Mouse (Mus musculus): Measurements from ENCODE around the gene Fam166b. TPM values are rescaled to one million over a fixed set of nuclear protein-coding genes. Genes with fewer than 3 reads are reported as not detected.

Fam166b gene
- polyA plus RNA-seq, 1 experiment, result 15.8 TPM

GRCm38 (mm10) chr4:43399391-43400131 lies 29.4 kb downstream of the Fam166b start:
- peak overlapping the region; percentile 40 for H3K4me3 ChIP-seq (replicated peaks; ENCODE audit: extremely low read depth, low read depth, low read length)
- peak; percentile 57 for DNase-seq
- 37% methylated on average over 31 of the region's 31 CpGs for WGBS
- H3K4me1 ChIP-seq (ENCODE audit: control insufficient read depth, insufficient read depth, low read length), result peaks cover 43% of the 10 kb centered on the region
- TF ChIP-seq POLR2A (IDR thresholded peaks at IDR 0.05; ENCODE audit: borderline replicate concordance, extremely low read depth, low read depth, low read length) (peak; percentile 70), CTCF (IDR thresholded peaks at IDR 0.05; ENCODE audit: insufficient read depth, low read length) (no peak)

GRCm38 (mm10) chr4:43398829-43399331 lies 30.1 kb downstream of the Fam166b start:
- DNase-seq, result peak; percentile 66
- Histone ChIP-seq H3K4me1 (ENCODE audit: control insufficient read depth, insufficient read depth, low read length) (peaks cover 47% of the 10 kb centered on the region), H3K4me3 (replicated peaks; ENCODE audit: extremely low read depth, low read depth, low read length) (peak overlapping the region; percentile 26)
- TF ChIP-seq POLR2A (IDR thresholded peaks at IDR 0.05; ENCODE audit: borderline replicate concordance, extremely low read depth, low read depth, low read length) (peak; percentile 50; the same call in 1 of the 2 replicates), CTCF (IDR thresholded peaks at IDR 0.05; ENCODE audit: insufficient read depth, low read length) (no peak)
- WGBS, result 22% methylated on average over 17 of the region's 17 CpGs

- WGBS, result 77% methylated on average over 4 of the region's 4 CpGs
- no peak overlapping the region for H3K4me3 ChIP-seq (replicated peaks; ENCODE audit: extremely low read depth, low read depth, low read length)
- peaks cover 51% of the 10 kb centered on the region for H3K4me1 ChIP-seq (ENCODE audit: control insufficient read depth, insufficient read depth, low read length)
- no peak for TF ChIP-seq CTCF (IDR thresholded peaks at IDR 0.05; ENCODE audit: insufficient read depth, low read length)
- TF ChIP-seq POLR2A (IDR thresholded peaks at IDR 0.05; ENCODE audit: borderline replicate concordance, extremely low read depth, low read depth, low read length), result no peak
- peak; percentile 31 for DNase-seq
These were observed 30.9 kb downstream of the Fam166b start for GRCm38 (mm10) chr4:43398014-43398413.

- H3K4me1 ChIP-seq (ENCODE audit: control insufficient read depth, insufficient read depth, low read length), result peaks cover 46% of the 10 kb centered on the region
- 81% methylated on average over 5 of the region's 5 CpGs for WGBS
- TF ChIP-seq POLR2A (IDR thresholded peaks at IDR 0.05; ENCODE audit: borderline replicate concordance, extremely low read depth, low read depth, low read length) (no peak), CTCF (IDR thresholded peaks at IDR 0.05; ENCODE audit: insufficient read depth, low read length) (no peak)
- no peak overlapping the region for H3K4me3 ChIP-seq (replicated peaks; ENCODE audit: extremely low read depth, low read depth, low read length)
- DNase-seq, result no peak
These were observed 32.6 kb downstream of the Fam166b start for GRCm38 (mm10) chr4:43396381-43396780.

GRCm38 (mm10) chr4:43395836-43396235 lies 33.1 kb downstream of the Fam166b start:
- Histone ChIP-seq H3K4me3 (replicated peaks; ENCODE audit: extremely low read depth, low read depth, low read length) (no peak overlapping the region), H3K4me1 (ENCODE audit: control insufficient read depth, insufficient read depth, low read length) (peaks cover 42% of the 10 kb centered on the region)
- DNase-seq, result no peak
- WGBS, result 74% methylated on average over 9 of the region's 9 CpGs
- no peak for TF ChIP-seq POLR2A (IDR thresholded peaks at IDR 0.05; ENCODE audit: borderline replicate concordance, extremely low read depth, low read depth, low read length)
- no peak for TF ChIP-seq CTCF (IDR thresholded peaks at IDR 0.05; ENCODE audit: insufficient read depth, low read length)

GRCm38 (mm10) chr4:43395147-43395546 lies 33.8 kb downstream of the Fam166b start:
- no peak for TF ChIP-seq CTCF (IDR thresholded peaks at IDR 0.05; ENCODE audit: insufficient read depth, low read length)
- TF ChIP-seq POLR2A (IDR thresholded peaks at IDR 0.05; ENCODE audit: borderline replicate concordance, extremely low read depth, low read depth, low read length), result no peak
- no peak overlapping the region for H3K4me3 ChIP-seq (replicated peaks; ENCODE audit: extremely low read depth, low read depth, low read length)
- no peak for DNase-seq
- H3K4me1 ChIP-seq (ENCODE audit: control insufficient read depth, insufficient read depth, low read length), result peaks cover 43% of the 10 kb centered on the region
- 67% methylated on average over 5 of the region's 5 CpGs for WGBS

GRCm38 (mm10) chr4:43394345-43394891 lies 34.5 kb downstream of the Fam166b start:
- TF ChIP-seq POLR2A (IDR thresholded peaks at IDR 0.05; ENCODE audit: borderline replicate concordance, extremely low read depth, low read depth, low read length), result peak; percentile 97
- TF ChIP-seq CTCF (IDR thresholded peaks at IDR 0.05; ENCODE audit: insufficient read depth, low read length), result no peak
- H3K4me3 ChIP-seq (replicated peaks; ENCODE audit: extremely low read depth, low read depth, low read length), result peak overlapping the region; percentile 33
- DNase-seq, result peak; percentile 76
- 9% methylated on average over 15 of the region's 15 CpGs for WGBS
- peaks cover 44% of the 10 kb centered on the region for H3K4me1 ChIP-seq (ENCODE audit: control insufficient read depth, insufficient read depth, low read length)

GRCm38 (mm10) chr4:43391521-43392050 lies 37.3 kb downstream of the Fam166b start:
- TF ChIP-seq CTCF (IDR thresholded peaks at IDR 0.05; ENCODE audit: insufficient read depth, low read length) (no peak), POLR2A (IDR thresholded peaks at IDR 0.05; ENCODE audit: borderline replicate concordance, extremely low read depth, low read depth, low read length) (no peak)
- DNase-seq, result no peak
- 69% methylated on average over 3 of the region's 3 CpGs for WGBS
- Histone ChIP-seq H3K4me3 (replicated peaks; ENCODE audit: extremely low read depth, low read depth, low read length) (no peak overlapping the region), H3K4me1 (ENCODE audit: control insufficient read depth, insufficient read depth, low read length) (peaks cover 35% of the 10 kb centered on the region)

- 41% methylated on average over 9 of the region's 9 CpGs for WGBS
- no peak for DNase-seq
- Histone ChIP-seq H3K4me1 (ENCODE audit: control insufficient read depth, insufficient read depth, low read length) (peaks cover 35% of the 10 kb centered on the region), H3K4me3 (replicated peaks; ENCODE audit: extremely low read depth, low read depth, low read length) (no peak overlapping the region)
- no peak for TF ChIP-seq POLR2A (IDR thresholded peaks at IDR 0.05; ENCODE audit: borderline replicate concordance, extremely low read depth, low read depth, low read length)
- no peak for TF ChIP-seq CTCF (IDR thresholded peaks at IDR 0.05; ENCODE audit: insufficient read depth, low read length)
These were observed 39.0 kb downstream of the Fam166b start for GRCm38 (mm10) chr4:43389845-43390440.

Data from lung, adult 2 months (tissue).